Comparison of ENCODE assay signal across 20 mouse cellular contexts in genomic region chr2:134714001-134714400, GRCm38 (mm10).
DNase-seq lines count a peak whose midpoint lies in the region; ATAC-seq and TF ChIP-seq lines count a peak whose summit lies in the region.
"Had no signal": no experiment of that assay in that cellular context is flagged by ENCODE, and none has a peak within 500 bp of the region (broad histone marks: within the 10 kb centered on the region; RNA-seq: fewer than 3 reads in every experiment).

No protein-coding gene starts in this region.

- no peak for TF ChIP-seq RAD21 in MEL (IDR thresholded peaks at IDR 0.05; ENCODE audit: low read depth, low read length)

- no peak overlapping the region for H3K9ac ChIP-seq in MEL (ENCODE audit: control insufficient read depth, low read depth, low read length, poor library complexity, severe bottlenecking)
- H3K9ac ChIP-seq in hindbrain, embryonic 16.5 days (ENCODE audit: low read depth, low read length), result no peak overlapping the region
- no peak overlapping the region for H3K9ac ChIP-seq in heart, embryonic 11.5 days (ENCODE audit: low read depth, low read length)
- H3K9ac ChIP-seq: embryonic facial prominence, embryonic 12.5 days; forebrain, embryonic 13.5 days; forebrain, embryonic 15.5 days; forebrain, postnatal 0 days had no signal

- TF ChIP-seq CTCF in G1E (IDR thresholded peaks at IDR 0.05; ENCODE audit: low read depth, low read length) (no peak), MEL (IDR thresholded peaks at IDR 0.05 in 2 of 3, conservative IDR thresholded peaks at IDR 0.05 in 1 of 3; ENCODE audit: control insufficient read depth in 1 of 3, insufficient read depth in 1 of 3, low read depth in 2 of 3, low read length in 3 of 3, poor library complexity in 1 of 3, severe bottlenecking in 1 of 3) (no peak)

- ATAC-seq in G1E (ENCODE audit: extremely low read depth, insufficient number of reproducible peaks, low FRiP score, poor library complexity, severe bottlenecking), result peak; percentile 45
- ATAC-seq in megakaryocyte progenitor cell, adult 5-6 weeks (replicated peaks; ENCODE audit: poor library complexity), result peak; percentile 73
- ATAC-seq in hindbrain, embryonic 16.5 days, result no peak
- no peak for ATAC-seq in heart, embryonic 11.5 days (replicated peaks; ENCODE audit: insufficient number of reproducible peaks, low FRiP score, low TSS enrichment)
- ATAC-seq: forebrain, embryonic 13.5 days; forebrain, embryonic 15.5 days; forebrain, postnatal 0 days had no signal

- H3K4me3 ChIP-seq in G1E (ENCODE audit: low read depth, low read length) (no peak overlapping the region), MEL (ENCODE audit: control insufficient read depth in 1 of 2, insufficient read depth in 1 of 2, low read depth in 2 of 2, low read length in 2 of 2) (no peak overlapping the region)
- H3K4me3 ChIP-seq in hindbrain, embryonic 16.5 days (ENCODE audit: low read length), result no peak overlapping the region
- H3K4me3 ChIP-seq in heart, embryonic 11.5 days (ENCODE audit: low read depth, low read length), result no peak overlapping the region
- H3K4me3 ChIP-seq: embryonic facial prominence, embryonic 10.5 days; embryonic facial prominence, embryonic 12.5 days; forebrain, embryonic 13.5 days; forebrain, embryonic 15.5 days had no signal

- peak; percentile 47 to 72; a peak in 3 of 4 replicates for TF ChIP-seq EP300 in MEL (IDR thresholded peaks at IDR 0.05; ENCODE audit: low read depth in 1 of 2, low read length in 2 of 2)

- no peaks in the 10 kb centered on the region for H3K79me2 ChIP-seq in MEL (ENCODE audit: control insufficient read depth, insufficient read depth, low read length, poor library complexity)

- H3K4me2 ChIP-seq in hindbrain, embryonic 16.5 days (ENCODE audit: low read length), result no peak overlapping the region
- no peak overlapping the region for H3K4me2 ChIP-seq in heart, embryonic 11.5 days
- H3K4me2 ChIP-seq: embryonic facial prominence, embryonic 12.5 days; forebrain, embryonic 13.5 days; forebrain, embryonic 15.5 days had no signal

- H3K27ac ChIP-seq in MEL (ENCODE audit: control insufficient read depth, low read depth, low read length), result no peak overlapping the region
- H3K27ac ChIP-seq in hindbrain, embryonic 16.5 days (ENCODE audit: low read depth, low read length), result no peak overlapping the region
- H3K27ac ChIP-seq in heart, embryonic 11.5 days (ENCODE audit: low read depth, low read length), result no peak overlapping the region
- H3K27ac ChIP-seq: embryonic facial prominence, embryonic 10.5 days; embryonic facial prominence, embryonic 12.5 days; forebrain, embryonic 13.5 days; forebrain, embryonic 15.5 days had no signal

- DNase-seq in G1E (ENCODE audit: low spot score) (no peak), MEL (ENCODE audit: low read depth, low spot score) (peak; percentile 11)
- DNase-seq in gastrocnemius, postnatal 4 days (ENCODE audit: low spot score in 2 of 2), result no peak
- DNase-seq: adrenal gland, adult 2 months; adrenal gland, postnatal 10 days; adrenal gland, postnatal 25 days; cerebellum, adult 11 months; cerebellum, adult 18-20 months; cerebellum, adult 8-10 months; cerebellum, adult 9-11 months; cerebellum, postnatal 14 days; cerebellum, postnatal 36 days; forebrain, postnatal 0 days had no signal

- TF ChIP-seq POLR2A in MEL (IDR thresholded peaks at IDR 0.05; ENCODE audit: control insufficient read depth in 1 of 2, insufficient read depth in 1 of 2, low read depth in 1 of 2, low read length in 2 of 2, poor library complexity in 1 of 2), result no peak

- H3K4me1 ChIP-seq in G1E (ENCODE audit: insufficient read depth, low read depth, low read length) (no peaks in the 10 kb centered on the region), MEL (ENCODE audit: control insufficient read depth in 1 of 2, insufficient read depth in 2 of 2, low read length in 2 of 2) (peaks cover 0 to 9% of the 10 kb centered on the region in 2 experiments; a peak in 2 of 4 replicates)
- no peaks in the 10 kb centered on the region for H3K4me1 ChIP-seq in hindbrain, embryonic 16.5 days (ENCODE audit: control insufficient read depth, insufficient read depth, low read depth, low read length)
- H3K4me1 ChIP-seq in heart, embryonic 11.5 days (ENCODE audit: control insufficient read depth, insufficient read depth, low read length), result no peaks in the 10 kb centered on the region
- H3K4me1 ChIP-seq: embryonic facial prominence, embryonic 10.5 days; embryonic facial prominence, embryonic 12.5 days; forebrain, embryonic 13.5 days; forebrain, embryonic 15.5 days had no signal

- H3K27me3 ChIP-seq in G1E (ENCODE audit: insufficient read depth, low read length) (no peaks in the 10 kb centered on the region), MEL (ENCODE audit: control insufficient read depth in 1 of 2, insufficient read depth in 2 of 2, low read length in 2 of 2) (no peaks in the 10 kb centered on the region)
- no peaks in the 10 kb centered on the region for H3K27me3 ChIP-seq in hindbrain, embryonic 16.5 days (replicated peaks; ENCODE audit: control insufficient read depth, insufficient read depth, low read length)
- H3K27me3 ChIP-seq in heart, embryonic 11.5 days (ENCODE audit: control insufficient read depth, insufficient read depth, low read length), result no peaks in the 10 kb centered on the region
- H3K27me3 ChIP-seq: embryonic facial prominence, embryonic 12.5 days; forebrain, embryonic 13.5 days; forebrain, embryonic 15.5 days had no signal

- WGBS in hindbrain, embryonic 16.5 days, result 96% methylated on average over 3 of the region's 3 CpGs
- WGBS in heart, embryonic 11.5 days (ENCODE audit: insufficient replicate concordance), result 78% methylated on average over 3 of the region's 3 CpGs

- H3K9me3 ChIP-seq in G1E (replicated peaks), result no peaks in the 10 kb centered on the region
- no peaks in the 10 kb centered on the region for H3K9me3 ChIP-seq in MEL (replicated peaks; ENCODE audit: insufficient read depth, low read length)
- H3K9me3 ChIP-seq in hindbrain, embryonic 16.5 days (ENCODE audit: control insufficient read depth, low read length), result no peaks in the 10 kb centered on the region
- no peaks in the 10 kb centered on the region for H3K9me3 ChIP-seq in heart, embryonic 11.5 days (replicated peaks; ENCODE audit: control insufficient read depth, low read length)
- H3K9me3 ChIP-seq: embryonic facial prominence, embryonic 10.5 days; embryonic facial prominence, embryonic 12.5 days; forebrain, embryonic 13.5 days; forebrain, embryonic 15.5 days had no signal

- H3K36me3 ChIP-seq in G1E (replicated peaks) (no peaks in the 10 kb centered on the region), MEL (ENCODE audit: control insufficient read depth in 1 of 2, insufficient read depth in 2 of 2, low read length in 2 of 2) (peaks cover 0 to 9% of the 10 kb centered on the region in 2 experiments; a peak in 2 of 4 replicates)
- no peaks in the 10 kb centered on the region for H3K36me3 ChIP-seq in hindbrain, embryonic 16.5 days (ENCODE audit: control insufficient read depth, insufficient read depth, low read length)
- no peaks in the 10 kb centered on the region for H3K36me3 ChIP-seq in heart, embryonic 11.5 days (ENCODE audit: control insufficient read depth, insufficient read depth, low read length)
- H3K36me3 ChIP-seq: embryonic facial prominence, embryonic 10.5 days; embryonic facial prominence, embryonic 12.5 days; forebrain, embryonic 15.5 days had no signal

TF ChIP-seq in MEL, 35 proteins besides CTCF, POLR2A, EP300 and RAD21:
- TF ChIP-seq GATA1 (IDR thresholded peaks at IDR 0.05; ENCODE audit: low read depth, low read length) (peak; percentile 75), E2F4 (IDR thresholded peaks at IDR 0.05; ENCODE audit: borderline replicate concordance, low read depth, low read length) (no peak), BHLHE40 (IDR thresholded peaks at IDR 0.05; ENCODE audit: borderline replicate concordance, low read depth, low read length) (no peak), TBP (IDR thresholded peaks at IDR 0.05; ENCODE audit: low read depth, low read length) (no peak), POLR2AphosphoS2 (IDR thresholded peaks at IDR 0.05; ENCODE audit: low read length) (no peak), ZNF384 (IDR thresholded peaks at IDR 0.05; ENCODE audit: low read depth, low read length) (peak; percentile 63), ETS1 (IDR thresholded peaks at IDR 0.05; ENCODE audit: low read depth, low read length) (peak; percentile 49; the same call in 1 of the 2 replicates), SIN3A (IDR thresholded peaks at IDR 0.05; ENCODE audit: low read length) (no peak), USF1 (IDR thresholded peaks at IDR 0.05; ENCODE audit: low read depth, low read length) (0 out of 2 replicates have a peak, but pooled peaks have one; percentile 18), TCF12 (IDR thresholded peaks at IDR 0.05; ENCODE audit: low read depth, low read length) (peak; percentile 80; the same call in 1 of the 2 replicates), NRF1 (IDR thresholded peaks at IDR 0.05; ENCODE audit: insufficient read depth, low read depth, low read length, poor library complexity, severe bottlenecking) (peak; percentile 64; the same call in 1 of the 2 replicates), MXI1 (IDR thresholded peaks at IDR 0.05; ENCODE audit: low read depth, low read length) (no peak), ELF1 (IDR thresholded peaks at IDR 0.05; ENCODE audit: low read depth, low read length) (no peak), USF2 (IDR thresholded peaks at IDR 0.05; ENCODE audit: borderline replicate concordance in 1 of 2, insufficient read depth in 1 of 2, low read depth in 1 of 2, low read length in 2 of 2) (no peak), MAZ (IDR thresholded peaks at IDR 0.05; ENCODE audit: low read depth, low read length) (no peak), MYC (IDR thresholded peaks at IDR 0.05; ENCODE audit: low read depth, low read length) (no peak), RCOR1 (IDR thresholded peaks at IDR 0.05; ENCODE audit: low read depth, low read length) (peak; percentile 20; the same call in 1 of the 2 replicates)
TF ChIP-seq in MEL: peak in this region for 7.

Comparison
In these comparisons a context has a peak if more than half of its experiments do, and no peak if none do; other contexts are left out.
1. ATAC-seq: peak in G1E (single experiment) and megakaryocyte progenitor cell, adult 5-6 weeks (single experiment); none in hindbrain, embryonic 16.5 days (single experiment) and heart, embryonic 11.5 days (single experiment).